Mouse (Mus musculus) lung, adult 2 months (tissue): Measurements from ENCODE around the gene Kif2c.

Experiments
- CTCF ChIP-seq: fragments of 200-500 bp; IDR thresholded peaks from 2 replicates; pipeline ENCODE4 v1.5.1; 2011; ENCODE audit warnings: mild to moderate bottlenecking, low read length, control low read depth; ENCODE audit not compliant: insufficient read depth
- POLR2A ChIP-seq: fragments of 200-500 bp; IDR thresholded peaks from 2 replicates; pipeline ENCODE4 v1.6.1; 2011; ENCODE audit warnings: low read depth, mild to moderate bottlenecking, control low read depth, low read length, borderline replicate concordance; ENCODE audit errors: extremely low read depth

GRCm38 (mm10) chr4:117134601-117134995 is 47.8 kb downstream of the Kif2c start:
- TF ChIP-seq POLR2A (no peak), CTCF (no peak)
